Mouse (Mus musculus): ENCODE measurements around the gene Wdr47.

- TF ChIP-seq POLR2A (IDR thresholded peaks at IDR 0.05; ENCODE audit: extremely low read depth, insufficient read depth, low read length) = no peak
- no peak for TF ChIP-seq CTCF (IDR thresholded peaks at IDR 0.05; ENCODE audit: extremely low read depth, insufficient read depth, low read length)
These were observed 63.5 kb downstream of the Wdr47 start for GRCm38 (mm10) chr3:108654566-108654965.
